Mouse (Mus musculus): ENCODE measurements around the gene Cyb561d2. TPM values are rescaled to one million over a fixed set of nuclear protein-coding genes. Genes with fewer than 3 reads are reported as not detected.

The Cyb561d2 gene
- total and polyA plus RNA-seq, 2 experiments = 11.0 to 33.7 TPM

- TF ChIP-seq POLR2A (IDR thresholded peaks at IDR 0.05; ENCODE audit: extremely low read depth, insufficient read depth, low read length) = no peak
- TF ChIP-seq CTCF (IDR thresholded peaks at IDR 0.05; ENCODE audit: low read depth, low read length) = no peak
- Histone ChIP-seq H3K4me1 (ENCODE audit: control insufficient read depth, insufficient read depth, low read length) (peaks cover 17% of the 10 kb centered on the region), H3K36me3 (ENCODE audit: control insufficient read depth, insufficient read depth, low read length) (peaks cover 25% of the 10 kb centered on the region), H3K4me3 (ENCODE audit: insufficient read depth, low read depth, low read length) (peak overlapping the region; percentile 56), H3K9ac (ENCODE audit: low read depth, low read length) (peak overlapping the region; percentile 68), H3K79me2 (ENCODE audit: control insufficient read depth, insufficient read depth, low read length) (no peaks in the 10 kb centered on the region; the same call in 1 of the 2 replicates), H3K27ac (replicated peaks; ENCODE audit: insufficient read depth, low read depth, low read length) (peak overlapping the region; percentile 62), H3K27me3 (ENCODE audit: control insufficient read depth, insufficient read depth, low read length) (no peaks in the 10 kb centered on the region)
- under 1% methylated on average over 23 of the region's 23 CpGs for WGBS
- DNase-seq (ENCODE audit: extremely low read depth, low read depth, low spot score) = no peak
Measured at GRCm38 (mm10) chr9:107555031-107555457, 13.1 kb upstream of the Cyb561d2 start.

DNA sequence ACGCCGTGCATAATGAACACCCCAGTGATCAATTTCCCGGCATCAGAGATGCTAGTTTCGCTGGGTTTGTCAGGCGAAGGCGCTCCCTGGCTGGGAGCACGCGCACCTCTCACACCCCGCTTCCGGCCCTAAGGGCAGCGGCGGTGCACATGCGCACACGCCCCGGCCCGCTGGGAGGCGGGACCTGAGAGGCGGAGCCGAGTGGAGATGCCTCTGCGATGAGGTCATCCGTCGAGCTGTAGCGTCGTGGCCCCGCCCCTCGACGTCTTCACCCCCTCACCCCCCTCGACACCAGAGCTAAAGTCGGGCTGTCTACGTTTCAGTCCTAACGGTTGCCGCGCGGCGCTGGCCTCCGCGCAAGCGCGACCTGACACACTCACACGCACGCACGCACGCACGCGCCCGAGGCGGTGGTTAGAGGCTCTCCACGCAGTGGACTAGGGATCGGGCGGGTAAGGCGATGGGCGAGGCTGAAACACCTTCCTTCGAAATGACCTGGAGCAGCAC, 12.4 kb upstream of the Cyb561d2 start:
- TF ChIP-seq CTCF (IDR thresholded peaks at IDR 0.05; ENCODE audit: low read depth, low read length) (no peak), POLR2A (IDR thresholded peaks at IDR 0.05; ENCODE audit: extremely low read depth, insufficient read depth, low read length) (peak; percentile 83)
- WGBS = under 1% methylated on average over 53 of the region's 53 CpGs
- Histone ChIP-seq H3K4me3 (ENCODE audit: insufficient read depth, low read depth, low read length) (peak overlapping the region; percentile 62), H3K27ac (replicated peaks; ENCODE audit: insufficient read depth, low read depth, low read length) (peak overlapping the region; percentile 62), H3K36me3 (ENCODE audit: control insufficient read depth, insufficient read depth, low read length) (peaks cover 22% of the 10 kb centered on the region), H3K27me3 (ENCODE audit: control insufficient read depth, insufficient read depth, low read length) (no peaks in the 10 kb centered on the region), H3K79me2 (ENCODE audit: control insufficient read depth, insufficient read depth, low read length) (no peaks in the 10 kb centered on the region; the same call in 1 of the 2 replicates), H3K4me1 (ENCODE audit: control insufficient read depth, insufficient read depth, low read length) (peaks cover 17% of the 10 kb centered on the region), H3K9ac (ENCODE audit: low read depth, low read length) (peak overlapping the region; percentile 74)
- peak; percentile 91 for DNase-seq (ENCODE audit: extremely low read depth, low read depth, low spot score)

- Histone ChIP-seq H3K79me2 (ENCODE audit: control insufficient read depth, insufficient read depth, low read length) (no peaks in the 10 kb centered on the region; the same call in 1 of the 2 replicates), H3K36me3 (ENCODE audit: control insufficient read depth, insufficient read depth, low read length) (peaks cover 16% of the 10 kb centered on the region), H3K27ac (replicated peaks; ENCODE audit: insufficient read depth, low read depth, low read length) (peak overlapping the region; percentile 20), H3K27me3 (ENCODE audit: control insufficient read depth, insufficient read depth, low read length) (no peaks in the 10 kb centered on the region), H3K4me1 (ENCODE audit: control insufficient read depth, insufficient read depth, low read length) (peaks cover 17% of the 10 kb centered on the region), H3K9ac (ENCODE audit: low read depth, low read length) (peak overlapping the region; percentile 74), H3K4me3 (ENCODE audit: insufficient read depth, low read depth, low read length) (peak overlapping the region; percentile 62)
- 14% methylated on average over 37 of the region's 37 CpGs for WGBS
- no peak for DNase-seq (ENCODE audit: extremely low read depth, low read depth, low spot score)
- TF ChIP-seq CTCF (IDR thresholded peaks at IDR 0.05; ENCODE audit: low read depth, low read length) (no peak), POLR2A (IDR thresholded peaks at IDR 0.05; ENCODE audit: extremely low read depth, insufficient read depth, low read length) (no peak)
Measured at GRCm38 (mm10) chr9:107553541-107554318, 11.7 kb upstream of the Cyb561d2 start.

DNA sequence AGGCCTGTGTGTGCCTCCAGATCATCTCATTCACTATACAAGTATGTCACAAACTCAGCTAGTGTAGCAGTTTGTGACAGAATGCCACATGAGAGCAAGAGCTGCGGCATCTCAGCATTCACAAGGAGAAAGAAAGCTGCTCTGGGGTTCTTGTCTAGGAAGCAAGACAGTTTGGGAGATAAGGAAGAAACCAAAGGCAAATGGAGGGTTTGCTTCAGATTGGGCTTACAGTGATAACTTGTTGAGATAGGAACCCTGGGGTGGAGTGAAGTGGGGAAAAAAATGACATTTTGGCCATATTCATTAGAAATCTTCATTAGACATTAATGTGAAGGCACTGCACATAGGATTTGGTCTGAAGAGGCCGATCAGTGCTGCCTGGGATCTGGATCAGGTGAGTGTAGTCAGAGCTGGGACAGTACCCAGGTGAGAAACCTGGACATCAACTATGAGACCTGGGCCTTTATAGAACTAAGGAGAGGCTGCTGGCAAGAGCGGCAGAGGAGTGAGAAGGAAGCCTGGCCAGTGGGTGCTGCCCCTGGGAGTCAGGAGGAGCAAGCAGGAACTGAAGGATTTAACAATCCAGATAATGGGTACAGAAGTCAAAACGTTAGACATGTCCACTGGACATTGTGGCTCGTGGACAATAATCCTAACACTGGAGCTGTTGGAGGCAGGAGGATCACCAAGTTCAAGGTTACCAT, 10.8 kb upstream of the Cyb561d2 start:
- Histone ChIP-seq H3K79me2 (ENCODE audit: control insufficient read depth, insufficient read depth, low read length) (no peaks in the 10 kb centered on the region; the same call in 1 of the 2 replicates), H3K27ac (replicated peaks; ENCODE audit: insufficient read depth, low read depth, low read length) (no peak overlapping the region), H3K4me3 (ENCODE audit: insufficient read depth, low read depth, low read length) (no peak overlapping the region), H3K4me1 (ENCODE audit: control insufficient read depth, insufficient read depth, low read length) (peaks cover 17% of the 10 kb centered on the region), H3K9ac (ENCODE audit: low read depth, low read length) (no peak overlapping the region), H3K27me3 (ENCODE audit: control insufficient read depth, insufficient read depth, low read length) (no peaks in the 10 kb centered on the region), H3K36me3 (ENCODE audit: control insufficient read depth, insufficient read depth, low read length) (peaks cover 9% of the 10 kb centered on the region)
- WGBS = 71% methylated on average over 5 of the region's 5 CpGs
- no peak for DNase-seq (ENCODE audit: extremely low read depth, low read depth, low spot score)
- no peak for TF ChIP-seq POLR2A (IDR thresholded peaks at IDR 0.05; ENCODE audit: extremely low read depth, insufficient read depth, low read length)
- TF ChIP-seq CTCF (IDR thresholded peaks at IDR 0.05; ENCODE audit: low read depth, low read length) = no peak

DNA sequence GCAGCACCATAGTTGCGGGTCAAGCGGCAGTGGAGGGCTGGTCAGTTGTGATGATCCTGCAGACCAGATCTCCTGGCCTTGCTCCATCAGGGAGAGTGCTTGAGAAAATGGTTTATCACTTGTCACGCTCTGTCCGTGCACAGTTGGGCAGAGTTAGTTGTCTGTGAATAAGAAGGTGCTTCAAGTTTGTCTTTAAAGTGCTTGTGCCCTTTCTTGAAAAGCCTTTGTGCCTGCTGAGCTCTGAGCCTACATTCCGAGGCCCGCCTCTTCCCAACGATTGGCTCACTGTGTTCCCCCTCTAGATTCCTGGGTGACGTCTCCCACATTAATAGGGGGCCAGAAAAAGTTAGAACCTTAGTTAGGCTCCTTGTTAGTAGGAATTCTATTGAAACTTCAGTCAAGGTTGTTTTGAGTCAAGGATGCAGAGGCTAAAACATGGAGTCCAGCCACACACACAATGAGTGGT, 9.9 kb upstream of the Cyb561d2 start:
- peaks cover 17% of the 10 kb centered on the region for H3K4me1 ChIP-seq (ENCODE audit: control insufficient read depth, insufficient read depth, low read length)
- no peaks in the 10 kb centered on the region; the same call in 1 of the 2 replicates for H3K79me2 ChIP-seq (ENCODE audit: control insufficient read depth, insufficient read depth, low read length)
- H3K27me3 ChIP-seq (ENCODE audit: control insufficient read depth, insufficient read depth, low read length) = no peaks in the 10 kb centered on the region
- H3K36me3 ChIP-seq (ENCODE audit: control insufficient read depth, insufficient read depth, low read length) = no peaks in the 10 kb centered on the region
- whole genome bisulfite sequencing = 56% methylated on average over 8 of the region's 8 CpGs
- H3K4me3 ChIP-seq (ENCODE audit: insufficient read depth, low read depth, low read length) = peak overlapping the region; percentile 58; the same call in 1 of the 2 replicates
- TF ChIP-seq POLR2A (IDR thresholded peaks at IDR 0.05; ENCODE audit: extremely low read depth, insufficient read depth, low read length) (no peak), CTCF (IDR thresholded peaks at IDR 0.05; ENCODE audit: low read depth, low read length) (no peak)
- DNase-seq (ENCODE audit: extremely low read depth, low read depth, low spot score) = no peak
- peak overlapping the region; percentile 59 for H3K9ac ChIP-seq (ENCODE audit: low read depth, low read length)
- H3K27ac ChIP-seq (replicated peaks; ENCODE audit: insufficient read depth, low read depth, low read length) = no peak overlapping the region
